Mouse (Mus musculus) embryonic facial prominence, embryonic 12.5 days (tissue): ENCODE data around the gene Slc3a2. TPM values are rescaled to one million over a fixed set of nuclear protein-coding genes. Genes with fewer than 3 reads are reported as not detected.
A peak's percentile ranks its signal among the peaks of the same experiment; 100 is the strongest.
"Not testable (repeated sequence)": the region's sequence is repeated elsewhere in the genome, so short reads cannot be mapped to it uniquely, and the experiment has no call there.

Experiments used
- ATAC-seq: fragments of 200-750 bp; cut with Nextera tagmentation; 2 replicates; pipeline ENCODE4 v1.8.0; 2017; ENCODE audit not compliant: insufficient number of reproducible peaks, insufficient read depth, low FRiP score, low TSS enrichment
- H3K27ac ChIP-seq: fragments of 300-500 bp; sonication (generic); 2 replicates; pipeline ENCODE4 v1.5.1; 2016; ENCODE audit warnings: mild to moderate bottlenecking
- H3K27me3 ChIP-seq: fragments of 300-500 bp; sonication (generic); 2 replicates; pipeline ENCODE4 v1.6.1; 2016; ENCODE audit warnings: mild to moderate bottlenecking, moderate library complexity
- H3K36me3 ChIP-seq: fragments of 300-500 bp; sonication (generic); 2 replicates; pipeline ENCODE4 v1.6.1; 2016; ENCODE audit warnings: mild to moderate bottlenecking
- H3K4me1 ChIP-seq: fragments of 300-500 bp; sonication (generic); 2 replicates; pipeline ENCODE4 v1.6.1; 2016
- H3K4me2 ChIP-seq: fragments of 300-500 bp; sonication (generic); replicated peaks from 2 replicates; pipeline ENCODE4 v1.6.1; 2016; ENCODE audit warnings: mild to moderate bottlenecking, moderate library complexity
- H3K4me3 ChIP-seq: fragments of 300-500 bp; sonication (generic); 2 replicates; pipeline ENCODE4 v1.5.1; 2016; ENCODE audit warnings: mild to moderate bottlenecking
- H3K9ac ChIP-seq: fragments of 300-500 bp; sonication (generic); 2 replicates; pipeline ENCODE4 v1.6.1; 2016; ENCODE audit warnings: mild to moderate bottlenecking, moderate library complexity
- H3K9me3 ChIP-seq: fragments of 300-500 bp; sonication (generic); 2 replicates; pipeline ENCODE4 v1.6.1; 2016; ENCODE audit warnings: mild to moderate bottlenecking, moderate library complexity
- WGBS: fragments of 180-500 bp; shearing (Covaris S2); methylation state at CpG from one replicate; pipeline ENCODE4 v1.1.7; 2016; 5-methylcytosine and 5-hydroxymethylcytosine counted together
- polyA plus RNA-seq: library from polyadenylated mRNA; unstranded; fragments of >200 nt; fragmentation: Nextera tagmentation; extraction: Ambion mirVana; gene quantifications from 2 replicates; pipeline ENCODE4 v1.2.1, GENCODE M21; 2016

The Slc3a2 gene
- polyA plus RNA-seq, 1 experiment from 2014 or later: 122 TPM

DNA sequence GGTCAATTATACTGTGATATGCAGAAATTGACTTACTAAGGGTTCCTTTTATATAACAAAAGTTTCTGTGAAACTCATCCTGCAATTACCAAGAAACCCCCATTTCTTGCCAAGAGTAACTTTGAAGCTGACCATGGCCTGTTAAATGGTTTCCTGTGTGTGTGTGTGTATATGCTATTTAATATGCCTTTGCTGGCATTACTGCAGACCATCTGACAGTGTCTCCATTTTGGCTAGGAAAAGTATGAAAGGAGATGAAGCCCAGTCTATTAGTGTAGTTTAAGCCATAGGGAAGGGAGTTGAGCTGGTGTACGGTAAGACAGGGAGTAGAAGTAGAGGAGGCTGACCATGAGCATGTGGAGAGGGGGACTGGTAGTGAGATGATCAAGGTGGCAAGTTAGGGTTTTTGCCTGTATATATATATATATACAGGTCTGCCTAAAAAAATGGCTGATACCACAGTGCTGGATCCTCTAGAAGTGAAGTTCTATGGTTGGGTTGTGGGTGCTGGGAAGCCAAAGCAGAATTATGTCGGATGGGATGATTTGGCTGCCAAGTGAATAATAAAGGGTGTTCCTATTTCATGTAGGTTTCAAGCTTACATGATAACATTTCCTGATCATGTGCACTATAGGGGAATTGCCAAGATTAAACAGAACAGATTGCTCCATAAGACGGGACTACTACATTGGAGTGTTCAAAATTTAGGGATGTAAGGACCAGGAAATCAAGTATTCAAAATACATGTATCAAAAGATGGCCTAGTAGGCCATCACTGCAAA lies 3.6 kb upstream of the Slc3a2 start:
- no peak overlapping the region for H3K4me3 ChIP-seq
- H3K27me3 ChIP-seq: no peaks in the 10 kb centered on the region
- no peak for ATAC-seq
- H3K4me2 ChIP-seq: no peak overlapping the region
- 14% methylated on average over 3 of the region's 3 CpGs for WGBS
- H3K4me1 ChIP-seq: peaks cover 24% of the 10 kb centered on the region
- no peaks in the 10 kb centered on the region for H3K9me3 ChIP-seq
- no peak overlapping the region for H3K9ac ChIP-seq
- peaks cover 27% of the 10 kb centered on the region for H3K36me3 ChIP-seq
- H3K27ac ChIP-seq: no peak overlapping the region

DNA sequence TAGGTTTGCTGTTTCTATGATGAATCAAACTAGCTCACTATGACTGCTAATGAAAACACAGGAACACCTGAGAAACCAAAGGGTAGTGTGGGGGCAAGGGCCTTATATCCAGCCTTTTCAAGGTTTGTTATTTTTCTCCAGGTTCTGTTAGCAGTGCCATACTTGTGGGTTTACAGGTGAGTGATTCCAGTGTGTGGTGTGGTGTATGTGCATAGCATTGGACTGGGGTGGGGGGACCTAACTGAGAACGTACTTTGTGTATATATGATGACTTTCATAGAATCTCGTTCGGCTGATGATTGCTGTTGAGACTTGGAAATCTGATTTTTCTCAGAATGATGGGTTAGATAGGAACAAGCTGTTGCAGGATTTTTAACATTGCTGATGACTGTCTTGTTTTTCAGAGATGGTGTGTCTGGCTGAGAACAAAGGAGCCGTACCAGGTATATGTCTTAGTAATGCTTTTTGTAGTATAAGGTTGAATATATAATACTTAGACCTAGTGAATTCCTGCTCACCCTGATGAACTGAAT lies 2.0 kb upstream of the Slc3a2 start:
- Histone ChIP-seq H3K9ac (peak overlapping the region; percentile 95), H3K4me3 (peak overlapping the region; percentile 76), H3K4me1 (peaks cover 24% of the 10 kb centered on the region), H3K36me3 (peaks cover 27% of the 10 kb centered on the region), H3K4me2 (peak overlapping the region; percentile 84), H3K9me3 (no peaks in the 10 kb centered on the region), H3K27ac (peak overlapping the region; percentile 89; the same call in 1 of the 2 replicates), H3K27me3 (no peaks in the 10 kb centered on the region)
- ATAC-seq: no peak
- 59% methylated on average over 4 of the region's 4 CpGs for WGBS

DNA sequence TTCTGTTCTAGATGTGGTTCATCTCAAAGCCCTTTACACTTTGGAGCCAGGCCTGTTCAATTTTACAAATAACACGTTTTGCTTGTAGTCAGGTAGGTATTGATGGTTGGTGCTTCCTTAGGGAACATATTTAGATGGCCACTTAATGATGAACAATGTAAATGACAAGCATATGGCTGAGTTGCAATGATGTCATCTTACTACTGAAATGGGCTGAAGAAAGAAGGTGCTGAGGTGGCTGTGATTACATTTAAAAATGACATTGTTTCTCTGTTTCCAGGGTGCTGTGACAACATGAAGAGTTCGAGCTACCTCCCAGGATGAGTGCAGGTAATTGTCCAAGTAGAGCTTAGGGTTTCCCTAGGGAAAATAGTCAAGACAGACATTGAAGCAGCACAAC lies 1.2 kb upstream of the Slc3a2 start:
- peaks cover 24% of the 10 kb centered on the region for H3K4me1 ChIP-seq
- peak overlapping the region; percentile 95 for H3K9ac ChIP-seq
- no peak for ATAC-seq
- 0 out of 2 replicates have a peak, but pooled peaks cover 3% of the 10 kb centered on the region for H3K9me3 ChIP-seq
- H3K4me2 ChIP-seq: peak overlapping the region; percentile 84
- peak overlapping the region; percentile 89 for H3K27ac ChIP-seq
- peaks cover 27% of the 10 kb centered on the region for H3K36me3 ChIP-seq
- WGBS: 4% methylated on average over 2 of the region's 2 CpGs
- peak overlapping the region; percentile 76 for H3K4me3 ChIP-seq
- no peaks in the 10 kb centered on the region for H3K27me3 ChIP-seq

DNA sequence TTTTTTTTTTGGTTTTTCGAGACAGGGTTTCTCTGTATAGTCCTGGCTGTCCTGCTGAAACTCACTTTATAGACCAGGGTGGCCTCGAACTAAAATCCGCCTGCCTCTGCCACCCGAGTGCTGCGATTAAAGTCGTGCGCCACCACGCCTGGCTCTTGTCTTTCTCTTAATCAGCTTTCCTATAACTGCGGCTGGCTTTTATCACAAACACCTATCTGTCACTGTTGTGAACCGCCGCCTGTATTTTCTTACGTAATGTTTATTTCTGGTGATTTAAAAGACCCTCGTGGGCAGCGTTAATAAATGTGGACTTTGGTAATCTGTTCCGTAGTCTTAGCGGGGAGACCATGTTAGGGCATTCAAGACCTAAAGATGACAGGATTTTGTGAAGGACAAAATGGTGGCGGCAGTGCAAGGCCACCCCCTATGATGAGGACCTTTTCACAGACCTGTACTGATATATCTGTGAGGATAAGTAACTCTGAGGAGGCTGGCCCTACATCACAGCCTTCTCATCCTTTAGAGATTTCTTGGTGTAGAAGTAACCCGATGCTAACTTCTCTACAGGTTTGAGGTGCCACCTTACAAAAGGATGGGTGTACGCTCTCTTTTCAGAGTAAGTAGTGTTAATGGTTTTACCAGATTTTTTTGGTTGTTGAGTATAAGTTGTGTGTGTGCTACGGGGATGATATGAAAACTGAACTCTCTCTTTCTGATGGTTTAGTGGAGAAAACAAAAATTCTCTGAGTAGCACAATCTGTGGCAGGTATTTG lies 591 bp upstream of the Slc3a2 start:
- Histone ChIP-seq H3K4me2 (peak overlapping the region; percentile 84), H3K36me3 (peaks cover 27% of the 10 kb centered on the region), H3K27me3 (no peaks in the 10 kb centered on the region), H3K4me1 (peaks cover 24% of the 10 kb centered on the region), H3K9me3 (0 out of 2 replicates have a peak, but pooled peaks cover 3% of the 10 kb centered on the region), H3K27ac (peak overlapping the region; percentile 89), H3K9ac (peak overlapping the region; percentile 95), H3K4me3 (peak overlapping the region; percentile 76)
- ATAC-seq: no peak
- under 1% methylated on average over 20 of the region's 20 CpGs for WGBS

DNA sequence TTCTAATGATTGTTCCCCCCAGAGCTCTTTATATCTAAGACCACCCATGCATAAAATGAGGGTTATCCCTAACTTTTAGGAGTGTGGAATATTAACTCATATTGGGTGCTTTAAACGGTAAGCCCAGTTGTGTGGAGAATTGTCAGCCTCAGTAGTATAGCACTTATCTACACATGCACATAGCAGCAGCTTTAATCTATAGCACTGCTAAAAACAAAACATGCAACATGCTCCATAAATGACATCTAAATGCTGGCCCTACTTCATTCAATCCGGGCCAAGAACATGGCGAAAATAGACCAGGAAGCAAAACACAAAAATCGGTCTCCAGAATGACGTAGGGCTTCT lies 636 bp downstream of the Slc3a2 start:
- H3K4me2 ChIP-seq: peak overlapping the region; percentile 64
- peak; percentile 1; the same call in 1 of the 2 replicates for ATAC-seq
- H3K9ac ChIP-seq: peak overlapping the region; percentile 95
- H3K4me1 ChIP-seq: peaks cover 24% of the 10 kb centered on the region
- H3K9me3 ChIP-seq: 0 out of 2 replicates have a peak, but pooled peaks cover 3% of the 10 kb centered on the region
- peak overlapping the region; percentile 76 for H3K4me3 ChIP-seq
- peaks cover 27% of the 10 kb centered on the region for H3K36me3 ChIP-seq
- peak overlapping the region; percentile 96 for H3K27ac ChIP-seq
- 1% methylated on average over 5 of the region's 5 CpGs for WGBS
- H3K27me3 ChIP-seq: no peaks in the 10 kb centered on the region

DNA sequence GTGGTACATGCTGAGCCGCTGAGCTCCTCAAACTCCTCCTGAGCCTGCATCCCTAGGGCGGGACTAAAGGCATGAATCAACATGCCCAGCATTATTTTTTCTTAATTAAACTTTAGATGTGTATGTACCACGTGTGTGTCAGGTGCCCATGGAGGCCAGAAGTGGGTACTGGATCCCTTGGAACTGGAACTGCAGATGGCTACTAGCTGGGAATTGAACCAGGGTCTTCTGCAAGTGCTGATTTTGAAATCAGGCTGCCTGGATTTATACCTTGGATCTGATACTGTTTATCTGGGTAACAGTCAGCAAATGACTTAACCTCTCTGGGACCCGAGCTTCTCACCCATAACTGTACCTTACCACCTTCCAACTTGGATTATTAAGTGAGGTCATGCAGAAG lies 1.1 kb downstream of the Slc3a2 start:
- Histone ChIP-seq H3K4me3 (peak overlapping the region; percentile 76), H3K27me3 (no peaks in the 10 kb centered on the region), H3K9me3 (0 out of 2 replicates have a peak, but pooled peaks cover 3% of the 10 kb centered on the region), H3K9ac (peak overlapping the region; percentile 95), H3K4me1 (peaks cover 24% of the 10 kb centered on the region), H3K27ac (0 out of 2 replicates have a peak overlapping the region, but pooled peaks have one; percentile 50), H3K4me2 (peak overlapping the region; percentile 64), H3K36me3 (peaks cover 27% of the 10 kb centered on the region)
- WGBS: 59% methylated on average over 4 of the region's 4 CpGs
- ATAC-seq: no peak

DNA sequence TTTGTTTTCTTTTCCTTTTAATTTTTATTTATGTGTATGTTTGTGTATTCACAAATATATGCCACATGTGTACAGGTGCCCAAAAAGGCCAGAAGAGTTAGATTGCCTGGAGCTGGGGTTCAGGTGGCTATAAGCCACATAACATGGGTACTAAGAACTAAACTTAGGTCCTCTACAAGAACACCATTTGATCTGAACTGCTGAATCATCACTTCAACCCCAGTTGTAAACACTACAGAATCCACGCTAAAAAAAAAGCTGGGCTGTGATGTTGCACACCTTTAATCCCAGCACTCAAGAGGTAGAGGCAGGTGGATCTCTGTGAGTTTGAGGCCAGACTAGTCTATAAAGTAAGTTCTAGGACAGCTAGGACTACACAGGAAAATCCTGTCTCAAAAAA lies 1.8 kb downstream of the Slc3a2 start:
- WGBS: 75% methylated on average over 1 of the region's 1 CpGs
- Histone ChIP-seq H3K9ac (no peak overlapping the region), H3K36me3 (peaks cover 21% of the 10 kb centered on the region), H3K27me3 (no peaks in the 10 kb centered on the region), H3K4me3 (no peak overlapping the region), H3K27ac (no peak overlapping the region), H3K4me2 (no peak overlapping the region), H3K9me3 (0 out of 2 replicates have a peak, but pooled peaks cover 3% of the 10 kb centered on the region), H3K4me1 (peaks cover 24% of the 10 kb centered on the region)
- ATAC-seq: no peak

DNA sequence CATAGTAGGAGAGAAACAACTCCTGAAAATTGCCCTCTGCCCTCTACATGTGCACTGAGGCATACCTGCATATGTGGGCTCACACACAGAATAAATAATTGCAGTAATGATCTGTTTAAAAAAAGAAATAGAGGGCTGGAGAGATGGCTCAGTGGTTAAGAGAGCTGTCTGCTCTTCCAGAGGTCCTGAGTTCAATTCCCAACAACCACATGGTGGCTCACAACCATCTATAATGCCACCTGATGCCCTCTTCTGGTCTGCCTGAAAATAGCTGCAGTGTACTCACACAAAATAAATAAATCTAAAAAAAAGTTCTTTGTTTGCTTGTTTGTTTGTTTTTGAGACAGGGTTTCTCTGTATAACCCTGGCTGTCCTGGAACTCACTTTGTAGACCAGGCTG lies 4.1 kb downstream of the Slc3a2 start:
- not testable (repeated sequence) for H3K36me3 ChIP-seq, H3K4me3 ChIP-seq, H3K9ac ChIP-seq, H3K4me2 ChIP-seq, ATAC-seq, H3K27me3 ChIP-seq, H3K27ac ChIP-seq, H3K9me3 ChIP-seq
- peaks cover 10% of the 10 kb centered on the region for H3K4me1 ChIP-seq

DNA sequence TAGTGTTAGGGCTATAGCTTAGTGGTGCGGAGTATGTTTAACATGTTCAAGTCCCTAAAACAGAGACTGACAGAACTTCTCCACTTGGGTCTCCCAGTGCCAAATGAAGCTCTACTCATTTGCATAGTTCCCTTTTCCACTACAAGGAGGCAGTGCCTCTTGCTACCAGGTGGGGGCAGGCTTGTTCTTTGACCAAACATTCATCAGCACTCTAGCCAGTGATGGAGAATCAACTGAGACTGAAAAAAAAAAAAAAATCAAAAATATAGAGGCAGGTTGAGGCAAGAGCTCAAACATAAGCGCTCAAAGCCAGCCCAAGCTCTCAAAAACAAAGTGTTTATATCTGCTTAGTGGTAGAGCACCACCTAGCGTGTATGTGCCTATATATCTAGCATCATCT lies 4.8 kb downstream of the Slc3a2 start:
- 68% methylated on average over 3 of the region's 3 CpGs for whole genome bisulfite sequencing
- Histone ChIP-seq H3K4me2 (no peak overlapping the region), H3K9ac (no peak overlapping the region), H3K4me3 (no peak overlapping the region), H3K4me1 (peaks cover 10% of the 10 kb centered on the region), H3K27me3 (no peaks in the 10 kb centered on the region), H3K9me3 (0 out of 2 replicates have a peak, but pooled peaks cover 3% of the 10 kb centered on the region), H3K27ac (no peak overlapping the region), H3K36me3 (no peaks in the 10 kb centered on the region)
- ATAC-seq: no peak

DNA sequence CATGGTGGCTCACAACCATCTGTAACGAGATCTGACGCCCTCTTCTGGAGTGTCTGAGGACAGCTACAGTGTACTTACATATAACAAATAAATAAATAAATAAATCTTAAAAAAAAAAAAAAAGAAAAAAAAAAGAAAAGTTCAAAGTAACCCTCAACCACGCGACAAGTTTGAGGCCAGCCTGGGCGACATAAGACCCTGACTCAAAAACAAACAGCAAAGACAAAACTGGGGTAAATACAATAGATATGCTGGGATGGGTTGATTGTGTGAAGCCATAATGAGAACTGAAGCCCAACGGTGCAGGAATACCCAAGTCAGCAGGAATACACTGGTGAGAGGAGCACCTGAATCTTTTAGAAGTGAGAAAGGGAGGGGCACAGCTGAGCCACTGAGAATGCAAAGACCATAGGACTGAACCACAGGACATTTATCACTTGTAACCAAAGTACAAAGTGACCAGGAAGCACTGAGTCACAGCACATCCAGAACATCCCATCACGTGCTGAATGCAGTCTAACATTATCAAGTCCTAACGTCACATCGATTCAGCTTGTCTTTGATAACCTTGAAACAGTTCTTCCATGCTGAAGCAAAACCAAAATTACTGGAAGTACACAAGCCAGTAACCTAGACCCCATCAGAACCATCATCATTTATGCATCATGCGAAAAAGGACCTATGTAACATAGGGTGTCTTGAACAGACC lies 6.2 kb downstream of the Slc3a2 start:
- Histone ChIP-seq H3K9me3 (0 out of 2 replicates have a peak, but pooled peaks cover 3% of the 10 kb centered on the region), H3K27ac (no peak overlapping the region), H3K4me1 (peaks cover 9% of the 10 kb centered on the region), H3K36me3 (0 out of 2 replicates have a peak, but pooled peaks cover 2% of the 10 kb centered on the region), H3K9ac (no peak overlapping the region), H3K4me3 (no peak overlapping the region), H3K4me2 (no peak overlapping the region), H3K27me3 (no peaks in the 10 kb centered on the region)
- no peak for ATAC-seq
- whole genome bisulfite sequencing: 80% methylated on average over 8 of the region's 10 CpGs
